Mouse (Mus musculus): ENCODE measurements at regions not wholly inside any gene's neighbourhood (a gene's known extent, or its start where the extent isn't known, plus 50 kb on each side); places are given as distances from the start of the nearest gene placed in this dataset.

GRCm38 (mm10) chr12:109772543-109772942 is 172.4 kb upstream of the Rtl1 start:
- H3K27ac ChIP-seq (ENCODE audit: low read depth, low read length): no peak overlapping the region
- H3K4me2 ChIP-seq (ENCODE audit: low read depth, low read length): no peak overlapping the region
- H3K27me3 ChIP-seq (ENCODE audit: control insufficient read depth, insufficient read depth, low read length): no peaks in the 10 kb centered on the region
- no peak for ATAC-seq (ENCODE audit: low read depth)
- H3K9ac ChIP-seq (replicated peaks; ENCODE audit: low read depth, low read length): no peak overlapping the region
- WGBS: 81% methylated on average over 2 of the region's 2 CpGs
- H3K4me1 ChIP-seq (ENCODE audit: control insufficient read depth, insufficient read depth, low read length): no peaks in the 10 kb centered on the region
- no peaks in the 10 kb centered on the region for H3K36me3 ChIP-seq (ENCODE audit: control insufficient read depth, insufficient read depth, low read length)
- H3K4me3 ChIP-seq (ENCODE audit: low read depth, low read length): no peak overlapping the region
- H3K9me3 ChIP-seq (ENCODE audit: control insufficient read depth, low read length): no peaks in the 10 kb centered on the region

GRCm38 (mm10) chr12:109773909-109774313 is 173.8 kb upstream of the Rtl1 start:
- 63% methylated on average over 3 of the region's 3 CpGs for WGBS

GRCm38 (mm10) chr12:109798846-109799245 is 198.7 kb upstream of the Rtl1 start:
- H3K4me2 ChIP-seq (ENCODE audit: low read depth, low read length): no peak overlapping the region
- H3K9ac ChIP-seq (replicated peaks; ENCODE audit: low read depth, low read length): no peak overlapping the region
- H3K4me3 ChIP-seq (ENCODE audit: low read depth, low read length): no peak overlapping the region
- ATAC-seq (ENCODE audit: low read depth): no peak
- H3K4me1 ChIP-seq (ENCODE audit: control insufficient read depth, insufficient read depth, low read length): no peaks in the 10 kb centered on the region
- 77% methylated on average over 3 of the region's 3 CpGs for WGBS
- no peaks in the 10 kb centered on the region for H3K27me3 ChIP-seq (ENCODE audit: control insufficient read depth, insufficient read depth, low read length)
- H3K27ac ChIP-seq (ENCODE audit: low read depth, low read length): no peak overlapping the region
- H3K9me3 ChIP-seq (ENCODE audit: control insufficient read depth, low read length): no peaks in the 10 kb centered on the region
- no peaks in the 10 kb centered on the region for H3K36me3 ChIP-seq (ENCODE audit: control insufficient read depth, insufficient read depth, low read length)

More at GRCm38 (mm10) chr12:109773909-109774313, 173.8 kb upstream of the Rtl1 start:
- Histone ChIP-seq H3K4me1 (ENCODE audit: control insufficient read depth, insufficient read depth, low read length) (no peaks in the 10 kb centered on the region), H3K4me2 (ENCODE audit: low read depth, low read length) (no peak overlapping the region), H3K4me3 (ENCODE audit: low read depth, low read length) (no peak overlapping the region), H3K27ac (ENCODE audit: low read depth, low read length) (no peak overlapping the region), H3K27me3 (ENCODE audit: control insufficient read depth, insufficient read depth, low read length) (no peaks in the 10 kb centered on the region), H3K9ac (replicated peaks; ENCODE audit: low read depth, low read length) (no peak overlapping the region), H3K9me3 (ENCODE audit: control insufficient read depth, low read length) (no peaks in the 10 kb centered on the region), H3K36me3 (ENCODE audit: control insufficient read depth, insufficient read depth, low read length) (no peaks in the 10 kb centered on the region)
- ATAC-seq (ENCODE audit: low read depth): no peak

- H3K27ac ChIP-seq (ENCODE audit: low read depth, low read length): no peak overlapping the region
- H3K4me3 ChIP-seq (ENCODE audit: low read depth, low read length): no peak overlapping the region
- 90% methylated on average over 1 of the region's 1 CpGs for WGBS
- H3K4me2 ChIP-seq (ENCODE audit: low read depth, low read length): no peak overlapping the region
- no peaks in the 10 kb centered on the region for H3K27me3 ChIP-seq (ENCODE audit: control insufficient read depth, insufficient read depth, low read length)
- H3K9me3 ChIP-seq (ENCODE audit: control insufficient read depth, low read length): no peaks in the 10 kb centered on the region
- no peaks in the 10 kb centered on the region for H3K36me3 ChIP-seq (ENCODE audit: control insufficient read depth, insufficient read depth, low read length)
- no peak for ATAC-seq (ENCODE audit: low read depth)
- H3K9ac ChIP-seq (replicated peaks; ENCODE audit: low read depth, low read length): no peak overlapping the region
- no peaks in the 10 kb centered on the region for H3K4me1 ChIP-seq (ENCODE audit: control insufficient read depth, insufficient read depth, low read length)
Observed at GRCm38 (mm10) chr12:109799395-109799794, 199.3 kb upstream of the Rtl1 start.

- no peak overlapping the region for H3K4me2 ChIP-seq (ENCODE audit: low read depth, low read length)
- no peaks in the 10 kb centered on the region for H3K36me3 ChIP-seq (ENCODE audit: control insufficient read depth, insufficient read depth, low read length)
- no peak overlapping the region for H3K27ac ChIP-seq (ENCODE audit: low read depth, low read length)
- no peak overlapping the region for H3K4me3 ChIP-seq (ENCODE audit: low read depth, low read length)
- 60% methylated on average over 10 of the region's 10 CpGs for WGBS
- no peak for ATAC-seq (ENCODE audit: low read depth)
- H3K9me3 ChIP-seq (ENCODE audit: control insufficient read depth, low read length): no peaks in the 10 kb centered on the region
- H3K9ac ChIP-seq (replicated peaks; ENCODE audit: low read depth, low read length): no peak overlapping the region
- H3K4me1 ChIP-seq (ENCODE audit: control insufficient read depth, insufficient read depth, low read length): no peaks in the 10 kb centered on the region
- no peaks in the 10 kb centered on the region for H3K27me3 ChIP-seq (ENCODE audit: control insufficient read depth, insufficient read depth, low read length)
Observed at GRCm38 (mm10) chr12:109827241-109827915, 227.2 kb upstream of the Rtl1 start.

- Histone ChIP-seq H3K36me3 (ENCODE audit: control insufficient read depth, insufficient read depth, low read length) (no peaks in the 10 kb centered on the region), H3K4me1 (ENCODE audit: control insufficient read depth, insufficient read depth, low read length) (no peaks in the 10 kb centered on the region), H3K27ac (ENCODE audit: low read depth, low read length) (no peak overlapping the region), H3K4me3 (ENCODE audit: low read depth, low read length) (no peak overlapping the region), H3K9ac (replicated peaks; ENCODE audit: low read depth, low read length) (no peak overlapping the region), H3K27me3 (ENCODE audit: control insufficient read depth, insufficient read depth, low read length) (no peaks in the 10 kb centered on the region), H3K9me3 (ENCODE audit: control insufficient read depth, low read length) (no peaks in the 10 kb centered on the region), H3K4me2 (ENCODE audit: low read depth, low read length) (no peak overlapping the region)
- no peak for ATAC-seq (ENCODE audit: low read depth)
- 40% methylated on average over 16 of the region's 16 CpGs for WGBS
Observed at GRCm38 (mm10) chr12:109830303-109831020, 230.3 kb upstream of the Rtl1 start.

GRCm38 (mm10) chr12:109832964-109833363 is 232.8 kb upstream of the Rtl1 start:
- 87% methylated on average over 10 of the region's 10 CpGs for WGBS
- H3K9ac ChIP-seq (replicated peaks; ENCODE audit: low read depth, low read length): no peak overlapping the region
- H3K4me3 ChIP-seq (ENCODE audit: low read depth, low read length): no peak overlapping the region
- ATAC-seq (ENCODE audit: low read depth): no peak
- H3K36me3 ChIP-seq (ENCODE audit: control insufficient read depth, insufficient read depth, low read length): no peaks in the 10 kb centered on the region
- no peaks in the 10 kb centered on the region for H3K4me1 ChIP-seq (ENCODE audit: control insufficient read depth, insufficient read depth, low read length)
- no peak overlapping the region for H3K4me2 ChIP-seq (ENCODE audit: low read depth, low read length)
- no peak overlapping the region for H3K27ac ChIP-seq (ENCODE audit: low read depth, low read length)
- H3K27me3 ChIP-seq (ENCODE audit: control insufficient read depth, insufficient read depth, low read length): no peaks in the 10 kb centered on the region
- no peaks in the 10 kb centered on the region for H3K9me3 ChIP-seq (ENCODE audit: control insufficient read depth, low read length)

- Histone ChIP-seq H3K4me3 (ENCODE audit: low read depth, low read length) (no peak overlapping the region), H3K36me3 (ENCODE audit: control insufficient read depth, insufficient read depth, low read length) (no peaks in the 10 kb centered on the region), H3K27me3 (ENCODE audit: control insufficient read depth, insufficient read depth, low read length) (no peaks in the 10 kb centered on the region), H3K27ac (ENCODE audit: low read depth, low read length) (no peak overlapping the region), H3K9ac (replicated peaks; ENCODE audit: low read depth, low read length) (no peak overlapping the region), H3K4me1 (ENCODE audit: control insufficient read depth, insufficient read depth, low read length) (0 out of 2 replicates have a peak, but pooled peaks cover 6% of the 10 kb centered on the region), H3K4me2 (ENCODE audit: low read depth, low read length) (no peak overlapping the region), H3K9me3 (ENCODE audit: control insufficient read depth, low read length) (no peaks in the 10 kb centered on the region)
- WGBS: 71% methylated on average over 8 of the region's 8 CpGs
- no peak for ATAC-seq (ENCODE audit: low read depth)
Observed at GRCm38 (mm10) chr12:109836521-109836920, 236.4 kb upstream of the Rtl1 start.

GRCm38 (mm10) chr12:109839126-109839587 is 239.0 kb upstream of the Rtl1 start:
- Histone ChIP-seq H3K9me3 (ENCODE audit: control insufficient read depth, low read length) (no peaks in the 10 kb centered on the region), H3K27ac (ENCODE audit: low read depth, low read length) (no peak overlapping the region), H3K36me3 (ENCODE audit: control insufficient read depth, insufficient read depth, low read length) (no peaks in the 10 kb centered on the region), H3K27me3 (ENCODE audit: control insufficient read depth, insufficient read depth, low read length) (no peaks in the 10 kb centered on the region), H3K4me3 (ENCODE audit: low read depth, low read length) (no peak overlapping the region), H3K4me1 (ENCODE audit: control insufficient read depth, insufficient read depth, low read length) (0 out of 2 replicates have a peak, but pooled peaks cover 6% of the 10 kb centered on the region), H3K9ac (replicated peaks; ENCODE audit: low read depth, low read length) (no peak overlapping the region), H3K4me2 (ENCODE audit: low read depth, low read length) (no peak overlapping the region)
- ATAC-seq (ENCODE audit: low read depth): peak; percentile 44; the same call in 1 of the 2 replicates
- WGBS: 31% methylated on average over 9 of the region's 9 CpGs

All from neural tube, embryonic 14.5 days (tissue).